Mouse (Mus musculus) neural tube, embryonic 13.5 days (tissue): ENCODE results near the gene Pla2g12a. TPM values are rescaled to one million over a fixed set of nuclear protein-coding genes. Genes with fewer than 3 reads are reported as not detected.

Source experiments
- ATAC-seq: fragments of 200-750 bp; cut with Nextera tagmentation; 2 replicates; pipeline ENCODE4 v1.8.0; 2017; ENCODE audit warnings: low read depth, mild to moderate bottlenecking, moderate TSS enrichment, moderate library complexity
- H3K27ac ChIP-seq: fragments of 300-500 bp; sonication (generic); replicated peaks from 2 replicates; pipeline ENCODE4 v1.5.1; 2015; ENCODE audit warnings: moderate library complexity, mild to moderate bottlenecking, inconsistent platforms
- H3K27me3 ChIP-seq: fragments of 300-500 bp; sonication (generic); 2 replicates; pipeline ENCODE4 v1.6.1; 2015; ENCODE audit warnings: mild to moderate bottlenecking, inconsistent platforms
- H3K36me3 ChIP-seq: fragments of 300-500 bp; sonication (generic); 2 replicates; pipeline ENCODE4 v1.6.1; 2015; ENCODE audit warnings: mild to moderate bottlenecking, inconsistent platforms
- H3K4me1 ChIP-seq: fragments of 300-500 bp; sonication (generic); replicated peaks from 2 replicates; pipeline ENCODE4 v1.6.1; 2015; ENCODE audit warnings: inconsistent platforms
- H3K4me2 ChIP-seq: fragments of 300-500 bp; sonication (generic); 2 replicates; pipeline ENCODE4 v1.6.1; 2015; ENCODE audit warnings: inconsistent platforms, mild to moderate bottlenecking, moderate library complexity
- H3K4me3 ChIP-seq: fragments of 300-500 bp; sonication (generic); 2 replicates; pipeline ENCODE4 v1.5.1; 2015; ENCODE audit warnings: mild to moderate bottlenecking, inconsistent platforms
- H3K9ac ChIP-seq: fragments of 300-500 bp; sonication (generic); 2 replicates; pipeline ENCODE4 v1.6.1; 2015; ENCODE audit warnings: moderate library complexity, mild to moderate bottlenecking, inconsistent platforms
- H3K9me3 ChIP-seq: fragments of 300-500 bp; sonication (generic); 2 replicates; pipeline ENCODE4 v1.6.1; 2016; ENCODE audit warnings: inconsistent platforms
- WGBS: fragments of 180-500 bp; shearing (Covaris S2); methylation state at CpG from one replicate; pipeline ENCODE4 v1.1.7; 2015; 5-methylcytosine and 5-hydroxymethylcytosine counted together
- polyA plus RNA-seq: library from polyadenylated mRNA; unstranded; fragments of >200 nt; fragmentation: Nextera tagmentation; extraction: Ambion mirVana; gene quantifications from 2 replicates; pipeline ENCODE4 v1.2.1, GENCODE M21; 2015

The Pla2g12a gene
- polyA plus RNA-seq, 1 experiment from 2014 or later: 30.2 TPM

DNA sequence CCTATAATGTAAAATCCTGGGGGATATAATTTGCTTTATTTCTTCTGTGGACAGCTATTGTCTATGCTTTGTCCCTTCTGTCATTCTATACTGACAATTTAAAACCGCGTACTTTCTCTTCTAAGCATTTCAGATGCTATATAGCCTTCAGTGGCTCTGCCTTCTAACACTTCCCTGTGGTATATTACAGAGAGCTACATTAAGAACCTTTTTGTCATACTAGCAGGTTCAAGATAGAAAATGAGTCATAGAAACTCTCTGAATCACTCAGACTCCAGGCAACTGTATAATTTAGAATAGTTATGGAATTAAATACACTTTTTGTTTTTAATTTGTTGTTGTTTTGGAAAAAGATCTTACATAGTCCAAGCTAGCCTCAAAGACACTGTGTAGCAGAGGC is 62.4 kb downstream of the Pla2g12a start:
- Histone ChIP-seq H3K4me1 (peaks cover 6% of the 10 kb centered on the region), H3K27me3 (no peaks in the 10 kb centered on the region), H3K27ac (no peak overlapping the region), H3K4me3 (no peak overlapping the region), H3K4me2 (no peak overlapping the region), H3K36me3 (no peaks in the 10 kb centered on the region), H3K9ac (no peak overlapping the region), H3K9me3 (no peaks in the 10 kb centered on the region)
- WGBS: 88% methylated on average over 2 of the region's 2 CpGs
- ATAC-seq: no peak

DNA sequence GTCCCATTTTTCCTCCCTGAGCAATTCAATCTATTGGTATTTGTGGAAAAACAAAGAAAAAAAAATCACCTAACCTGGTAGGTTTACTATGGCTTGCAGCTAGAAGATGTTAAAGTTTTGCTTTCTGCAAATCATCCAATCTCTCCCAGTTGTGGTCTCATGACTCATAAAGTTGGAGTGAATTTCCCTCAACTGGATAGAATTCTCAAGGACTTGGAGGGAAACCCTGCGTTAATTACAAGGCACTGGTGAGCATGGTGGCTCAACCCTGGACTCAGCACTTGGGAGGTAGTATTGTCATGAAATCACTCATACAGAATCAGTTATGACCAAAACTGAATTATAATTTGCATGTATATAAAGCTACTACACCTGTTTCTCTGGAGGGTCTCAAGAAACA is 62.9 kb downstream of the Pla2g12a start:
- 94% methylated on average over 1 of the region's 1 CpGs for WGBS
- Histone ChIP-seq H3K4me3 (no peak overlapping the region), H3K27me3 (no peaks in the 10 kb centered on the region), H3K27ac (no peak overlapping the region), H3K4me1 (peaks cover 6% of the 10 kb centered on the region), H3K4me2 (no peak overlapping the region), H3K9ac (no peak overlapping the region), H3K36me3 (no peaks in the 10 kb centered on the region), H3K9me3 (no peaks in the 10 kb centered on the region)
- no peak for ATAC-seq

DNA sequence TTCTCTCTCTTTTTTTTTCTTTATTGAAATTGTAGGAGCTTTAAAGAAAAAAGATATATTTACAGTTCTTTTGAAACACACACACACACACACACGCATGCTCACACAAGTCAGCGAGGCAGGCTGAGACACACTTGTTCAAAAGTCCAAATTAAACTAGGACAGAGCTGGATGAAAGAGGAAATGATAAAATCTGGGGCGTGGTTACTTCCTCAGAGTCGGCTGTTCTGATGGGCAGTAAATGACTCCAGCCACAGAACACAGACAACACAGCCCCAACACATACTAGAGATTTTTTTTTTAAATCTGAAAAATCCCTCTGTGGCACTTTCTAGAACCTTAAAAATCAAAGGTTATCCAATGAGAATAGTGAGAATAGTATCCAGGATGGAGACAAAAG is 65.4 kb downstream of the Pla2g12a start:
- Histone ChIP-seq H3K4me3 (no peak overlapping the region), H3K9ac (no peak overlapping the region), H3K36me3 (no peaks in the 10 kb centered on the region), H3K9me3 (no peaks in the 10 kb centered on the region), H3K4me1 (no peaks in the 10 kb centered on the region; the same call in 1 of the 2 replicates), H3K27me3 (no peaks in the 10 kb centered on the region), H3K27ac (no peak overlapping the region), H3K4me2 (no peak overlapping the region)
- 81% methylated on average over 4 of the region's 4 CpGs for whole genome bisulfite sequencing
- no peak for ATAC-seq

Other genes starting within 250 kb of the Pla2g12a start
- 1.8 and 3.2 TPM in 2 replicates for gene Egf, start 123.3 kb upstream of the Pla2g12a start, polyA plus RNA-seq
- not detected in 2 replicates for gene Lrit3, start 74.6 kb upstream of the Pla2g12a start, polyA plus RNA-seq
- gene Rrh, start 56.0 kb upstream of the Pla2g12a start, polyA plus RNA-seq: 0.21 and 0.25 TPM in 2 replicates
- gene Gar1, start 47.2 kb upstream of the Pla2g12a start, polyA plus RNA-seq: 43.7 and 48.6 TPM in 2 replicates
- 0.53 and 0.69 TPM in 2 replicates for gene Cfi, start 42.7 kb upstream of the Pla2g12a start, polyA plus RNA-seq
- 36.9 and 37.8 TPM in 2 replicates for gene Casp6, start 22.8 kb downstream of the Pla2g12a start, polyA plus RNA-seq
- gene Mcub, start 91.6 kb downstream of the Pla2g12a start, polyA plus RNA-seq: 4.3 and 7.4 TPM in 2 replicates
- gene Sec24b, start 182.9 kb downstream of the Pla2g12a start, polyA plus RNA-seq: 31.4 and 34.1 TPM in 2 replicates